Mouse (Mus musculus) stomach, postnatal 0 days (tissue): ENCODE data around the gene 4930470P17Rik.

Experiments
- CTCF ChIP-seq: IDR thresholded peaks from 2 replicates; pipeline ENCODE4 v1.5.1; 2016; ENCODE audit warnings: antibody characterized with exemption, low read depth, mild to moderate bottlenecking, moderate library complexity
- EP300 ChIP-seq: optimal IDR thresholded peaks from 2 replicates; pipeline ENCODE3; 2016; ENCODE audit warnings: antibody characterized with exemption

- TF ChIP-seq CTCF (no peak), EP300 (no peak)
Observed at GRCm38 (mm10) chr2:170648542-170648941, 46.7 kb upstream of the 4930470P17Rik start.
